Mouse (Mus musculus): ENCODE data around the gene Rbfox1.

- no peak for TF ChIP-seq CTCF (IDR thresholded peaks at IDR 0.05; ENCODE audit: low read depth)
- no peak for TF ChIP-seq EP300 (optimal IDR thresholded peaks at IDR 0.05)
Measured at GRCm38 (mm10) chr16:7050945-7051344, 1165.8 kb downstream of the Rbfox1 start.
